Mouse (Mus musculus): ENCODE measurements at regions not wholly inside any gene's neighbourhood (a gene's known extent, or its start where the extent isn't known, plus 50 kb on each side); places are given as distances from the start of the nearest gene placed in this dataset.

- intact Hi-C loops (cut with DNase I), result loop anchor here (10.0 kb wide), 1 partner anchor 130 kb away; no protein-coding TSS in a partner anchor
- no peak for DNase-seq (ENCODE audit: low spot score in 2 of 2)
Measured at GRCm38 (mm10) chr12:50084517-50084916, 564.4 kb downstream of the Prkd1 start.

- intact Hi-C loops (cut with DNase I), result loop anchor here (2.0 to 10.0 kb wide), 5 partner anchors 29 to 833 kb away; partner anchors contain the start of gene Foxg1
Measured at GRCm38 (mm10) chr12:50111246-50112044, 537.5 kb downstream of the Prkd1 start.

GRCm38 (mm10) chr12:50112081-50112491 lies 536.8 kb downstream of the Prkd1 start:
- DNase-seq (ENCODE audit: low spot score in 2 of 2), result peak; percentile 52 to 90
- intact Hi-C loops (cut with DNase I), result loop anchor here (2.0 to 10.0 kb wide), 5 partner anchors 29 to 833 kb away; partner anchors contain the start of gene Foxg1

More at GRCm38 (mm10) chr12:50111246-50112044, 537.5 kb downstream of the Prkd1 start:
- peak in 1 of 2 experiments; percentile 44 for DNase-seq (ENCODE audit: low spot score in 2 of 2)

GRCm38 (mm10) chr12:50115855-50116254 lies 533.0 kb downstream of the Prkd1 start:
- no peak for DNase-seq (ENCODE audit: low spot score in 2 of 2)
- intact Hi-C loops (cut with DNase I), result loop anchor here (10.0 kb wide), 1 partner anchor 829 kb away; no protein-coding TSS in a partner anchor

GRCm38 (mm10) chr12:50118346-50118745 lies 530.6 kb downstream of the Prkd1 start:
- DNase-seq (ENCODE audit: low spot score in 2 of 2), result peak in 1 of 2 experiments; percentile 17
- intact Hi-C loops (cut with DNase I), result loop anchor here (10.0 kb wide), 1 partner anchor 826 kb away; no protein-coding TSS in a partner anchor

- no peak for DNase-seq (ENCODE audit: low spot score in 2 of 2)
- intact Hi-C loops (cut with DNase I), result loop anchor here (5.0 kb wide), 1 partner anchor 70 kb away; no protein-coding TSS in a partner anchor
Measured at GRCm38 (mm10) chr12:50122145-50122544, 526.8 kb downstream of the Prkd1 start.

- intact Hi-C loops (cut with DNase I), result loop anchor here (5.0 kb wide), 1 partner anchor 69 kb away; no protein-coding TSS in a partner anchor
- DNase-seq (ENCODE audit: low spot score in 2 of 2), result no peak
Measured at GRCm38 (mm10) chr12:50122971-50123370, 525.9 kb downstream of the Prkd1 start.

GRCm38 (mm10) chr12:50158143-50158542 lies 490.8 kb downstream of the Prkd1 start:
- intact Hi-C loops (cut with DNase I), result no loop called here
- DNase-seq (ENCODE audit: low spot score in 2 of 2), result peak; percentile 15 to 23

GRCm38 (mm10) chr12:50187332-50187731 lies 461.6 kb downstream of the Prkd1 start:
- DNase-seq (ENCODE audit: low spot score in 2 of 2), result no peak
- intact Hi-C loops (cut with DNase I), result no loop called here

- no peak for DNase-seq (ENCODE audit: low spot score in 2 of 2)
- intact Hi-C loops (cut with DNase I), result loop anchor here (2.0 to 10.0 kb wide), 4 partner anchors 69 to 996 kb away; no protein-coding TSS in a partner anchor
Measured at GRCm38 (mm10) chr12:50190892-50191539, 457.9 kb downstream of the Prkd1 start.

- peak in 1 of 2 experiments; percentile 40 for DNase-seq (ENCODE audit: low spot score in 2 of 2)
- intact Hi-C loops (cut with DNase I), result loop anchor here (2.0 to 10.0 kb wide), 4 partner anchors 70 to 995 kb away; no protein-coding TSS in a partner anchor
Measured at GRCm38 (mm10) chr12:50191733-50192612, 456.9 kb downstream of the Prkd1 start.

GRCm38 (mm10) chr12:50193501-50193900 lies 455.4 kb downstream of the Prkd1 start:
- intact Hi-C loops (cut with DNase I), result loop anchor here (5.0 to 10.0 kb wide), 3 partner anchors 71 to 994 kb away; no protein-coding TSS in a partner anchor
- DNase-seq (ENCODE audit: low spot score in 2 of 2), result no peak

GRCm38 (mm10) chr12:50194714-50195113 lies 454.2 kb downstream of the Prkd1 start:
- DNase-seq (ENCODE audit: low spot score in 2 of 2), result peak in 1 of 2 experiments; percentile 8
- intact Hi-C loops (cut with DNase I), result loop anchor here (5.0 to 10.0 kb wide), 3 partner anchors 72 to 993 kb away; no protein-coding TSS in a partner anchor

GRCm38 (mm10) chr12:50196339-50196738 lies 452.6 kb downstream of the Prkd1 start:
- intact Hi-C loops (cut with DNase I), result loop anchor here (10.0 kb wide), 1 partner anchor 242 kb away; no protein-coding TSS in a partner anchor
- DNase-seq (ENCODE audit: low spot score in 2 of 2), result no peak

- intact Hi-C loops (cut with DNase I), result no loop called here
- no peak for DNase-seq (ENCODE audit: low spot score in 2 of 2)
Measured at GRCm38 (mm10) chr12:50241139-50241538, 407.8 kb downstream of the Prkd1 start.

- DNase-seq (ENCODE audit: low spot score in 2 of 2), result peak; percentile 20 to 82
- intact Hi-C loops (cut with DNase I), result no loop called here
Measured at GRCm38 (mm10) chr12:50258901-50259300, 390.0 kb downstream of the Prkd1 start.

GRCm38 (mm10) chr12:50261072-50261471 lies 387.8 kb downstream of the Prkd1 start:
- intact Hi-C loops (cut with DNase I), result no loop called here
- DNase-seq (ENCODE audit: low spot score in 2 of 2), result peak in 1 of 2 experiments; percentile 63

GRCm38 (mm10) chr12:50273239-50273880 lies 375.5 kb downstream of the Prkd1 start:
- intact Hi-C loops (cut with DNase I), result no loop called here
- DNase-seq (ENCODE audit: low spot score in 2 of 2), result no peak

All from left cerebral cortex, postnatal 25 days (tissue).